Mouse (Mus musculus) neural tube, postnatal 0 days (tissue): ENCODE results near the gene Nudcd3. TPM values are rescaled to one million over a fixed set of nuclear protein-coding genes. Genes with fewer than 3 reads are reported as not detected.

Experiments
- polyA plus RNA-seq: library from polyadenylated mRNA; unstranded; fragments of >200 nt; fragmentation: Nextera tagmentation; extraction: Ambion mirVana; gene quantifications from 2 replicates; pipeline ENCODE4 v1.2.1, GENCODE M21; 2015

The Nudcd3 gene
- polyA plus RNA-seq = 56.5 and 60.7 TPM in 2 replicates

GRCm38 (mm10) chr11:6200087-6200569 is at the start of gene Nudcd3:
Nudcd3 (minus strand) TSS chr11:6200415.

GRCm38 (mm10) chr11:6230012-6230411 is 29.8 kb upstream of the Nudcd3 start, which contains the start of gene Npc1l1:
Npc1l1 (minus strand) TSS chr11:6230143.

GRCm38 (mm10) chr11:6199410-6200086 is 667 bp downstream of the Nudcd3 start, which contains the start of gene A730071L15Rik:
A730071L15Rik (plus strand) TSS chr11:6200029.

GRCm38 (mm10) chr11:6066176-6066575 is 134.0 kb downstream of the Nudcd3 start, which contains the start of gene Camk2b:
Camk2b (minus strand) TSS chr11:6066362.

Other genes with a start within 250 kb of the Nudcd3 start
- 64.5 and 76.8 TPM in 2 replicates for gene Ykt6, start 244.7 kb downstream of the Nudcd3 start, polyA plus RNA-seq
- 173 and 185 TPM in 2 replicates for gene Camk2b, start 134.1 kb downstream of the Nudcd3 start, polyA plus RNA-seq
- 0.54 and 0.66 TPM in 2 replicates for gene A730071L15Rik, start 386 bp downstream of the Nudcd3 start, polyA plus RNA-seq
- gene Npc1l1, start 29.7 kb upstream of the Nudcd3 start, polyA plus RNA-seq = 0.03 TPM in 1 of 2 replicates, not detected in the other
- gene Ddx56, start 67.4 kb upstream of the Nudcd3 start, polyA plus RNA-seq = 63.5 and 66.3 TPM in 2 replicates
- gene Tmed4, start 74.5 kb upstream of the Nudcd3 start, polyA plus RNA-seq = 97.4 and 102 TPM in 2 replicates
- gene Ogdh, start 91.2 kb upstream of the Nudcd3 start, polyA plus RNA-seq = 103 and 113 TPM in 2 replicates
- 31.1 and 33.3 TPM in 2 replicates for gene Zmiz2, start 188.7 kb upstream of the Nudcd3 start, polyA plus RNA-seq
- 5,012 and 5,631 TPM in 2 replicates for gene Ppia, start 215.0 kb upstream of the Nudcd3 start, polyA plus RNA-seq
- 149 and 163 TPM in 2 replicates for gene H2afv, start 244.0 kb upstream of the Nudcd3 start, polyA plus RNA-seq